Mouse (Mus musculus): ENCODE data around the gene Hexdc.
A peak's percentile ranks its signal among the peaks of the same experiment; 100 is the strongest.

The Hexdc gene

GRCm38 (mm10) chr11:121204161-121205006 is at the start of gene Hexdc, which contains the start of gene Ogfod3:
TSS of gene Hexdc (plus strand) at chr11:121204433.
TSS of gene Ogfod3 (minus strand) at chr11:121204711.
- DNase-seq (ENCODE audit: extremely low spot score): peak; percentile 99

DNA sequence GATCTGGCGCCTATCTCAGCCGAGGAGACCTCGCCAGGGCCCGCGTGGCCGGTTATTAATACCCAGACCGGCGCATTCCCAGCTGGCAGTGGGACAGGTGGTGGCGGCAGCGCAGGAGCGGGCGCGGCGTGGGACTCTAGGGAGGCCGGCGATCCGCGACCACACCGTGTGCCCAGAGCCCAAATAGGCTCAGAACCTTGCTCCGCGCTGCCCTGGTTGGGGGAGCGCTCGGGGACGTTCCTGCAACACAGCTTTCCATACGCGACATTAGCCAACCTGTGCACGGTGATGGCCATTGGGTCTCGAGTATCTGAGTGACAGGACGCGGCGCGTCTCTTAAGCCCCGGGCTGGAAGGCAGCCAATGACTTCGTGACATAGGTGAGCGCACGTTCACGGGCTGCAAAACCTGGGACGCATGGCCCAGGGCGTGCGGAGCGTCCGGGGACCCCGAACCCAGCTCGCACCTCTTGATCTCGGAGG is 47.8 kb upstream of the Hexdc start:
- no peak for DNase-seq (ENCODE audit: extremely low spot score)

DNA sequence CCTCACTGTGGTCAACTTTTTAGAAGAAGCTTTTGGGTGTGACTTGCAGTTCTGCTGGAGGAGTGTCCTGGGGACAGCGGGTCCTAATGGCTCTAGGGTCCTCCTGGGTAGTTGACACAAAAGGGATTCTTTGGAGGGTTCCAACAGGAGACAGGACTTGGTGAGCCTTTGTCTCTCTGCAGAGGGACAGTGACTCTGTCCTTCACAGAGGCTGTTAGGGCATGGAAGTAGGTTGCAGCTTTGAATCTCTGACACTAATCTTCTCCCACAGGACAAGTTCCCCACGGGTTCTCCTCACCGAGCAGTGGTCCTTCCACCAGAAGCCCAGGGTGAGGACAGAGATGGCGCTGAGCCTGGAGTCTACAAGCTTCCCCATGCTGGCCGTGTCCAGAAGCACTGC is 44.3 kb upstream of the Hexdc start, which contains the start of gene Uts2r:
TSS of gene Uts2r (plus strand) at position 301 of the 400 bp plus-strand sequence.
- DNase-seq (ENCODE audit: extremely low spot score): no peak

GRCm38 (mm10) chr11:121160636-121161346 is 43.4 kb upstream of the Hexdc start:
- DNase-seq (ENCODE audit: extremely low spot score): no peak

DNA sequence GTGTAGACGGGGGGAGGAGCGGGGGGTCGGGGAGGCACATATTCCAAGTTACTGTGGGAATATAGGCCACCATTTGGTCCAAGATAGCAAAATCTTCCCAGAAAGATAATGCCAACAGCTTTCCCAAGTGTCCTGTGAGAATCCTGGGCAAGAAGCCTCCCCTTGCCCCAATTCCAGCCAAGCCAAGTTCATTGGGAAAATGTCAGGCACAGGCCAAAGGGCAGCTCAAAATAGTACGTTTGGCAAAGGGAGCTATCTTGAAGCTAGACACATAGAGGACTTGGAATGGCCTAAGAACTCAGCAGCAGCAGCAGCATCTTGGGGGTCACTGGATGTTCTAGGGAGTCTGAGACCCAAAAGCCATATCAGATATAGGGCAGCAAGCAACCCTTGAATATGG is 40.5 kb upstream of the Hexdc start:
- no peak for DNase-seq (ENCODE audit: extremely low spot score)

DNA sequence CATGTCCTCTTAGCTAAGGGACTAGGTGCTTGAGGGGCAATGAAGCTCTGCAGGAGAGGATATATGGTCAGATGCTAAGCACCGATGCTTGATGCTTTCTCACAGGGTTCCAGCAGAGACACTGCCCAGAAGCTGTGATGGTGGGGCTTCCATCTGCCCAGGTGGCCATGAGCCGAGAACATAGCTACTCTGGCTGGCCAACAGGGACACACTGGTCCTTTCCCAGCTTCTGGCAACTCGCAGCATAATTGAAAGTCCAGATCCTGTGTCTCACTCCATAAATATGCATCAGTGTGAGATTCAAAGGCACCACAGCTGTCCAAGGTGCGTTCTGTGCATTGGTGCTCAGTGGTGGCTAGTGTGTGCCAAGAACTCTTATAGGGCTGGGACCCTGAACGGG is 31.0 kb upstream of the Hexdc start:
- no peak for DNase-seq (ENCODE audit: extremely low spot score)

GRCm38 (mm10) chr11:121174234-121174633 is 30.0 kb upstream of the Hexdc start:
- DNase-seq (ENCODE audit: extremely low spot score): no peak

DNA sequence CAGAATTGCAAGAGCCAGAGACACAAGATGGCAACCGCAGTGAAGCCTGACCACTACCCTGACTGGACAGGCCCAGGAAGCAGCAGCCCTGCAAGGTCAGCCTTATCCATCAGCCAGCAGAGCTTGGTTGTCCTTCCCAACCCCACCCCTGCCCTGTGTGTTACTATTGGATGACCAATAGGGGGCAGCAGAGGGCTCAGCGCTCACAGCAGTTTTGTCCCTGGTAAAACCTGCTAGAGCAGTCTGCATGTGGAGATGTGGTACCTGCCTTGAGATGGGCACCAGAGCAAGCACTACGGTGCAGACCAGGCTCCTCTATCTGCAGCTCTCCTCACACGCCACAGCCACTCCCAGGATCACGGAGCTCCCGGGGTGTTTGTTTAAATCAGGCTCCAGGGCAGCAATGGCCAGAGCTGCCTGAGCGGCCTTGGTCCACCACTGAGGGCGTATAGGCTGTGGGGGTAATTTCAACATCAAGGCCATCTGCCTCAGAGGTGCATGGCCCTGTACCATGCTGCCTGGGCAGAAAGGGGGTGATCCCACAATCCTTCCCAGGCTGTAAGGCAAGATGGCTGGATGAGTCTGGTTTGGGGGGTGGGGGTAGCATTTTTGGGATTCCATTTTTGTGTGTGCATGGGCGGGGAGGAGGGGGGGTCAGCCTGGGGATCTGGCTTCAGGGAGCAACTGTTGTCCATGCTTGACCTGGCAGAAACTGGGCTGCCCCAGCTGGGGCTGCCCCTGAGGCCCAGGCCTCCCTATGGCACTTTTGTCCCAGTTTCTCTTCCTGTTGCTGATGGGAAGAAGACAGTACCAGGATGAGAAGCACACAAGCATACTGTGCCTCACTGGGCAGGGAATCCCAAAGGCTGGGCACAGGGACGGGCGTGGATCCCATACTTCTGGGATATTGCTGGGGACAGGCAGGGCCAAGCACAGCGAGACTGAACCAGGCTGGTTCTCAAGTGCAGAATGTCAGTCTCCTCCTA is 27.7 kb upstream of the Hexdc start:
- DNase-seq (ENCODE audit: extremely low spot score): peak; percentile 72

DNA sequence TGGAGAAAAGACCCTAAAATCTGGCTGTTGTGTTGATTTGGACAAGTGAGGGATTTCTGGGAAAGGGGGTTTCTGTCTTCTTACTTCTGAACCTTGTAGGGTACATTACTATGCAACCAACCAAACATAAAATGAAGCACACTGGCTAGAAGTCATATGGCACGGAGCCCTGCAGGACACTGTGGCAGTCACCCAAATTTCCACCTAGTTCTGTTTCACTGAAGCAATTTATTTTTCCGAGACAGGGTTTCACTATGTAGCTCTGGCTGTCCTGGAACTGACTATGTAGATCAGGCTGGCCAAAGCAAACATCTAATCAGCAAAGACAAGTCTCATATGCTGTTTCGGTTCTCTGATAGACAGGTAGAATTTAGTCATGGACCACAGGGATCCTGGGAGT is 14.6 kb upstream of the Hexdc start:
- no peak for DNase-seq (ENCODE audit: extremely low spot score)

- no peak for DNase-seq (ENCODE audit: extremely low spot score)
Measured at GRCm38 (mm10) chr11:121192742-121193141, 11.5 kb upstream of the Hexdc start.

DNA sequence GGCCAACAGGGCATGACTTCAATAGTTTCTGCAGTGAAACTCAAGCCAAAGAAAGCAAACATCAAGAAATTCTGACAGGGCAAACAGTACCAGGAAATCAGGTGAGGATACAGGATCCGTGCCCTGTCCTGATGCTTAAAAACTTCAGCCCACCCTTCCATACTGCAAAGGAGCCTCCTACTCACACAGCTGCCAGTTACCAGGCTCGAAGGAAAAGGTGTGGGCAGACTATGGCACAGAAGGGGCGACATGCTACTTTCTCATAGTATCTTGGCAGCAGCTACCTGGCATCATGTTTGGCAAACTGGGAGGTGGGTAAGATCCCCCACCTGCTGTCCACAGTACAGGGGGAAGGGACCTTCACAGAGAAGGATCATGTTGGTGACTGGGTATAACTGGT is 10.8 kb upstream of the Hexdc start:
- DNase-seq (ENCODE audit: extremely low spot score): no peak

DNA sequence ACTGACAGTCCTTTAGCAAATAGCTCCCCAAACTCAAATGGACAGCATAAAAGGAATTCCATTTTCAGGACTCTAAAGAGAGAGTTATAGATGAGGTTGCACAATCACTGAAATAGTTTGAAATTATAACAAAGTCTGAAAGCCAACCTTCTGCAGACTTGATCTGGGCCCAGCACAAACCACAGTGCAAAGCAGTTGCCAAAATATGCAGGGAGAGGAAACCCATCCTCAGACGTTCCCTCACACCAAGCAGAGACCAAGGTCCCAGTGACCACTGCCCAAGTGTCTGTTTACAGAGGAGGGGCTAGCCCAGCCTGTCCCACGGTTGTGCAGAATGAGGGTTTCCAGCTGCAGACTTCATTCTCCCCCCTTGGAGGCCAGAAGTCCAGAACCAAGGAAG is 5.6 kb upstream of the Hexdc start:
- DNase-seq (ENCODE audit: extremely low spot score): no peak

GRCm38 (mm10) chr11:121199851-121200250 is 4.4 kb upstream of the Hexdc start:
- DNase-seq (ENCODE audit: extremely low spot score): no peak

DNA sequence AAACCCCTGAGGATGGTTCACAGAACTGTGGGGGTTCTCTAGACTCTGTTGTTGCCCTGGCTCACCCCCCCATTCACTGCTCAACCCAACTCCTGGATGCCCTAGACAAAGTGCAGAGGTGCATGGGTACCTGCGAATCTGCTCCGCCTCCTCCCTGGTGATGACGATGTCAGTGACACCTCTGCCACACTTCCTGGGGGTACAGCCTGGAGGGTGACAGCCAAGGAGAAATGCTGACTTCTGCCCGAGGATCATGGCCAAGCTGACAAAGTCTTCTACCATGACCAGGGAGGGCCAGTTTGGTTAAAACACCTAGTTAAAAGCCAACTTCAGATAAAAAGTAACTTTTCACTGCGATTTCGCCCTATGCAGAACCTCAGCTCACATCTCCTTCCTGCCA is 3.5 kb upstream of the Hexdc start:
- no peak for DNase-seq (ENCODE audit: extremely low spot score)

GRCm38 (mm10) chr11:121201436-121202198 is 2.6 kb upstream of the Hexdc start:
- DNase-seq (ENCODE audit: extremely low spot score): peak; percentile 17

GRCm38 (mm10) chr11:121203859-121204160 is 423 bp upstream of the Hexdc start:
- no peak for DNase-seq (ENCODE audit: extremely low spot score)

GRCm38 (mm10) chr11:121216831-121217230 is 12.6 kb downstream of the Hexdc start:
- DNase-seq (ENCODE audit: extremely low spot score): no peak

DNA sequence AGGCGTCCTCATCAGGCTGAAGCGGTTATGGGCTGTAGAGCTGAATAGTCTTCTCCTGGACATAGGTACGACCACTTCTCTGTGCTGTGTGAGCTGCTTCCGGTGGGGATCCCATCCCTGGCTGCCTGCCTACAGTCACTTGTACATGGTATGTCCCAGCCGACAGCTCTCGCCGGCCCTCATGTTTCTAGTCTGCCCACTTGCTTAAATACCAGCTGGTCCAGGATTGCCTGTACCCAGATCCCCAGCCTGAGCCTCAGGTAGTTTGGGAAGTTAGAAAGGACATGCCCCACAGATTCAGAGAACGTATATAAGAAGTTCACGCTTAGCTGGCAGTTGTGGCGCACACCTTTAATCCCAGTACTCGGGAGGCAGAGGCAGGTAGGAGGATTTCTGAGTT is 15.5 kb downstream of the Hexdc start:
- DNase-seq (ENCODE audit: extremely low spot score): no peak

DNA sequence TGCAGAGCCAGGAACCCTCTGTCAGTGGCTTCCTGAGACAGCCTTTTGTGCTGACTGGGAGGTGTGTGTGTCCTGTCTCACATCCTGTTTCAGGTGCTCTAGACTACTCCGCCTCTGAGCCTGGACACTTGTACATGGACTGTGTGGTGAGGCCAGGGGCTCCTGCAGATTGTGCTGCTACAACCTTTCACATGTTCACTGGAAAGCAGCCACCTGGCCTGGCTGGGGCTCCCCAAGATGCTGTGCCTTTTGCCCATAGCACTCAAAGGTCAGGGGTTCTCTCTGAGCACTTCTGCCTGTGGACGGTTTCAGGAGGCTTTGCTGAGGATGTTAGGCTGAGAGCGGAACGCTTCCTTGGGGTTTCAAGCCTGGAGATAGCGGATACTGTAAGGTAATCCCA is 16.5 kb downstream of the Hexdc start:
- no peak for DNase-seq (ENCODE audit: extremely low spot score)

GRCm38 (mm10) chr11:121221321-121222010 is 17.2 kb downstream of the Hexdc start:
- no peak for DNase-seq (ENCODE audit: extremely low spot score)

Data from embryo, embryonic 9.5 days (tissue).